Mouse (Mus musculus): ENCODE measurements around the gene Itga4. TPM values are rescaled to one million over a fixed set of nuclear protein-coding genes. Genes with fewer than 3 reads are reported as not detected.

Itga4 gene
- polyA plus RNA-seq, 1 experiment from 2014 or later = 3.1 TPM

Other genes starting within 250 kb of the Itga4 start
- gene Neurod1, start 201.3 kb downstream of the Itga4 start, polyA plus RNA-seq (2015; fragmentation: Nextera tagmentation; extraction: Ambion mirVana) = 38.5 and 38.8 TPM in 2 replicates
- gene Cerkl, start 201.4 kb downstream of the Itga4 start, polyA plus RNA-seq (2015; fragmentation: Nextera tagmentation; extraction: Ambion mirVana) = 1.6 and 2.6 TPM in 2 replicates

Measured in midbrain, embryonic 13.5 days (tissue).